Mouse (Mus musculus) forebrain, embryonic 16.5 days (tissue): ENCODE results near the gene Ccdc159. TPM values are rescaled to one million over a fixed set of nuclear protein-coding genes. Genes with fewer than 3 reads are reported as not detected.

ENCODE experiments used
- ATAC-seq: fragments of 200-750 bp; cut with Nextera tagmentation; 2 replicates; pipeline ENCODE4 v1.8.0; 2017; ENCODE audit warnings: mild to moderate bottlenecking, moderate library complexity
- H3K27ac ChIP-seq: fragments of 300-500 bp; sonication (generic); 2 replicates; pipeline ENCODE4 v1.5.1; 2014; ENCODE audit warnings: low read length, control low read depth
- H3K27me3 ChIP-seq: fragments of 300-500 bp; sonication (generic); replicated peaks from 2 replicates; pipeline ENCODE4 v1.6.1; 2014; ENCODE audit warnings: low read length; ENCODE audit not compliant: control insufficient read depth, insufficient read depth
- H3K36me3 ChIP-seq: fragments of 300-500 bp; sonication (generic); 2 replicates; pipeline ENCODE4 v1.6.1; 2014; ENCODE audit not compliant: control insufficient read depth, insufficient read depth
- H3K4me1 ChIP-seq: fragments of 300-500 bp; sonication (generic); replicated peaks from 2 replicates; pipeline ENCODE4 v1.6.1; 2014; ENCODE audit warnings: low read length; ENCODE audit not compliant: control insufficient read depth, insufficient read depth
- H3K4me2 ChIP-seq: fragments of 300-500 bp; sonication (generic); 2 replicates; pipeline ENCODE4 v1.6.1; 2014; ENCODE audit warnings: mild to moderate bottlenecking, low read length, control low read depth
- H3K4me3 ChIP-seq: fragments of 300-500 bp; sonication (generic); replicated peaks from 2 replicates; pipeline ENCODE4 v1.5.1; 2014; ENCODE audit warnings: mild to moderate bottlenecking, low read length, control low read depth
- H3K9ac ChIP-seq: fragments of 300-500 bp; sonication (generic); replicated peaks from 2 replicates; pipeline ENCODE4 v1.6.1; 2014; ENCODE audit warnings: low read depth, low read length, control low read depth
- H3K9me3 ChIP-seq: fragments of 300-500 bp; sonication (generic); 2 replicates; pipeline ENCODE4 v1.6.1; 2016; ENCODE audit warnings: low read length; ENCODE audit not compliant: control insufficient read depth
- WGBS: fragments of 180-500 bp; shearing (Covaris S2); extraction: QIAGEN DNeasy Blood & Tissue Kit; methylation state at CpG from one replicate; pipeline ENCODE4 v1.1.7; 2014; 5-methylcytosine and 5-hydroxymethylcytosine counted together
- polyA plus RNA-seq: library from polyadenylated mRNA; unstranded; fragments of >200 nt; fragmentation: Nextera tagmentation; extraction: Ambion mirVana; gene quantifications from 2 replicates; pipeline ENCODE4 v1.2.1, GENCODE M21; 2015

The Ccdc159 gene
- polyA plus RNA-seq, 1 experiment from 2014 or later: 11.9 TPM

GRCm38 (mm10) chr9:21954635-21955034 is 27.4 kb downstream of the Ccdc159 start:
- ATAC-seq: no peak
- WGBS: 83% methylated on average over 3 of the region's 3 CpGs
- Histone ChIP-seq H3K9ac (no peak overlapping the region), H3K9me3 (no peaks in the 10 kb centered on the region), H3K4me1 (peaks cover 25% of the 10 kb centered on the region), H3K27me3 (peaks cover 4% of the 10 kb centered on the region; the same call in 1 of the 2 replicates), H3K36me3 (no peaks in the 10 kb centered on the region), H3K4me2 (peak overlapping the region; percentile 68; the same call in 1 of the 2 replicates), H3K4me3 (no peak overlapping the region), H3K27ac (no peak overlapping the region)

GRCm38 (mm10) chr9:21955225-21955569 is 27.9 kb downstream of the Ccdc159 start:
- Histone ChIP-seq H3K4me2 (peak overlapping the region; percentile 68), H3K27ac (peak overlapping the region; percentile 97), H3K27me3 (peaks cover 8% of the 10 kb centered on the region), H3K9ac (peak overlapping the region; percentile 90), H3K4me3 (peak overlapping the region; percentile 78), H3K36me3 (no peaks in the 10 kb centered on the region), H3K9me3 (no peaks in the 10 kb centered on the region), H3K4me1 (peaks cover 25% of the 10 kb centered on the region)
- peak; percentile 34 for ATAC-seq
- WGBS: 3% methylated on average over 18 of the region's 18 CpGs

DNA sequence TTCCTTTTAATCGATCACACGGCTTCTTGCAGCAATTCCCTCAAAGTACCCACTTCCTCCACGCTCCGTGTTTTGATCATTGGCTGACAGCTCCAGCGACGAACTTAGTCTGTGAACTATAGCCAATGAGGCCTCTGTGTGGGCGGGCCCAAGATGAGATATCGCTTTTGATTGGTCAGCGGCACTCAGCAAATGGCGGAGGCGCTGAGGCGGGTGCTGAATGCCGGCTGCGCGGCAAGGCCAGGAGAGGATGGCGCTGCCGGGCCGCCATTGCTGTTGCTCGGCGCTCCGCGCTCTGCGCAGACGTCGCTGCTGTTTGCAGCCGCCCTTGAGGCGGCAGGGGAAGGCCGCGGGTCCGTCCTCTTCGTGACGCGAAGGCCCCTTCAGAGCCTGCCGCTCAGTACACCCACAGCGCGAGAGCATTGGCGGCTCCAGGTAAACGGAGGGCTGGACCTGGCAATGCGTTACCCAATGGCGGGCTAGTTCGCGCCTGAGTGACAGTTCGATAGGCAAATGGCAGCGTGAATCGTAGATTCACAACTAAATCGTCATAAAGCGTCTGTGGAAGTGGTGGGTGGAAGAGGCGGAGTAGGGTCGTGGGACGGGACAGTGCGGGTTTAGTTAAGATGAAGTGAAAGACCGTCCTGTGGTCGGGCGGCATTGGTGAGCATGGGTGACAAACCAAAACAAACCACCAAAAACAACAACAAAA is 28.5 kb downstream of the Ccdc159 start, which contains the start of gene Swsap1:
Gene Swsap1 (plus strand): TSS at position 186 of the 712 bp plus-strand sequence.
- Histone ChIP-seq H3K27me3 (peaks cover 13% of the 10 kb centered on the region), H3K9ac (peak within 1 kb of the TSS; percentile 90), H3K4me1 (peaks cover 25% of the 10 kb centered on the region), H3K4me3 (peak within 1 kb of the TSS; percentile 78), H3K9me3 (no peaks in the 10 kb centered on the region), H3K36me3 (no peaks in the 10 kb centered on the region), H3K4me2 (peak within 1 kb of the TSS; percentile 75), H3K27ac (peak within 1 kb of the TSS; percentile 97)
- under 1% methylated on average over 54 of the region's 54 CpGs for WGBS
- ATAC-seq: peak; percentile 98

DNA sequence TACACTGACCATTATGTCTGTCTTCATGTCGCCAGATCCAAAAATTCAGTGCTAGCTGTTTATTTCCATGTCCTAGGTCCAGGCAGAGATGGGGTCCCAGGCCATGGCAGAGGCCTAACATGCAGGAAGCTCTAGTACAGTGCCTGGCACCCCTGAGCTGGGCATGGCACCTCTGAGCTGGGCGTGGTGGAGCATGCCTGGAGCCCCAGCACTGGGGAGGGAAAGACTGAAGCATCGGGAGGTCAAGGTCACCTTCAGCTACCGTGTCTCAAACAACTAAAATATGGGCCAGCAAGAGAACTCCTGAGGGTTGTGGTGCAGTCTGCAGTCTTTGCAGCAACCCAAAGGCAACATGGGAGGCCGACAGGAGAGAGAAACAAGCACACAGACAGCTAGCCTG is 31.1 kb downstream of the Ccdc159 start:
- ATAC-seq: no peak
- Histone ChIP-seq H3K4me3 (no peak overlapping the region), H3K9ac (no peak overlapping the region), H3K4me1 (peaks cover 37% of the 10 kb centered on the region), H3K9me3 (no peaks in the 10 kb centered on the region), H3K4me2 (no peak overlapping the region), H3K36me3 (no peaks in the 10 kb centered on the region), H3K27ac (no peak overlapping the region), H3K27me3 (peaks cover 37% of the 10 kb centered on the region)
- WGBS: 89% methylated on average over 5 of the region's 5 CpGs

- Histone ChIP-seq H3K36me3 (no peaks in the 10 kb centered on the region), H3K27me3 (peaks cover 38% of the 10 kb centered on the region)
- WGBS: 90% methylated on average over 7 of the region's 7 CpGs
Observed at GRCm38 (mm10) chr9:21959244-21959643, 32.0 kb downstream of the Ccdc159 start.

GRCm38 (mm10) chr9:21960135-21960534 is 32.9 kb downstream of the Ccdc159 start:
- H3K9ac ChIP-seq: no peak overlapping the region
- no peaks in the 10 kb centered on the region for H3K36me3 ChIP-seq
- peaks cover 38% of the 10 kb centered on the region for H3K27me3 ChIP-seq
- ATAC-seq: no peak
- H3K4me1 ChIP-seq: peaks cover 24% of the 10 kb centered on the region
- H3K4me2 ChIP-seq: no peak overlapping the region
- H3K27ac ChIP-seq: no peak overlapping the region
- H3K4me3 ChIP-seq: no peak overlapping the region
- WGBS: 49% methylated on average over 9 of the region's 9 CpGs
- H3K9me3 ChIP-seq: no peaks in the 10 kb centered on the region

More at GRCm38 (mm10) chr9:21959244-21959643, 32.0 kb downstream of the Ccdc159 start:
- H3K9me3 ChIP-seq: no peaks in the 10 kb centered on the region
- H3K27ac ChIP-seq: no peak overlapping the region
- H3K4me2 ChIP-seq: no peak overlapping the region
- ATAC-seq: no peak
- H3K4me1 ChIP-seq: peaks cover 29% of the 10 kb centered on the region
- H3K4me3 ChIP-seq: no peak overlapping the region
- no peak overlapping the region for H3K9ac ChIP-seq

GRCm38 (mm10) chr9:21960558-21961208 is 33.4 kb downstream of the Ccdc159 start:
- Histone ChIP-seq H3K9me3 (no peaks in the 10 kb centered on the region), H3K4me2 (no peak overlapping the region), H3K27me3 (peaks cover 38% of the 10 kb centered on the region), H3K9ac (no peak overlapping the region), H3K4me1 (peaks cover 22% of the 10 kb centered on the region), H3K4me3 (no peak overlapping the region), H3K27ac (no peak overlapping the region), H3K36me3 (no peaks in the 10 kb centered on the region)
- 11% methylated on average over 26 of the region's 26 CpGs for WGBS
- no peak for ATAC-seq

DNA sequence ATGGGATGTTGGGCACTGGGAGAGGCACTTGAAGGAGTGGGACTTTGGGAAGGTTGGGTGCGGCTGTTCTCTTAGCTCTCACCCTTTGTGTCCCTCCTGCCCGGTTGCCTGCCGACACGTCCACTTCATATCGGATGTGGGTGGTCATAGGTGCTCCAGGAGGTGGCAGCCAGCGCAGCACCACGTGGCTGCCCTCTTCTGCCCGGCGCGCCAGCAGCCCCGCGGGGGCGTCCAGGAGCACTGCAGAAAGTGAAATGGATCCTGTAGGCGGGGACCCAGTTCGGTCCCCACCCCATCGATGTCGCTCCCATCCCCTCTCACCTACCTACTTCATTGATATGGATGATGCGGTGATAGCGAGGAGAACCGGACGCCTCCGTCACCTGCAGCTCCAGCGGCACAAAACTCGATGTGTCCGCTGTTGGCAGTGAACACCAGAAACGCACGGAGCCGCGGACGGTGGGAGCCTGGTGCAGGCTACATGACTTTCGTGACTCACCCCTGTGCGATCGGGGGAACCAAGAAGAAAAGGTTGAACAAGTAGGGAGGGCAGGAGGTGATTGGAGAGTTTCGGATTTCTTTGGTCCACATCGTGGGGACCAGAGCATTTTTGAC is 34.2 kb downstream of the Ccdc159 start:
- Histone ChIP-seq H3K4me3 (peak overlapping the region; percentile 44), H3K36me3 (no peaks in the 10 kb centered on the region), H3K27me3 (peaks cover 38% of the 10 kb centered on the region), H3K9me3 (no peaks in the 10 kb centered on the region), H3K27ac (no peak overlapping the region), H3K4me2 (peak overlapping the region; percentile 76), H3K4me1 (peaks cover 19% of the 10 kb centered on the region), H3K9ac (no peak overlapping the region)
- ATAC-seq: no peak
- 1% methylated on average over 35 of the region's 35 CpGs for WGBS

GRCm38 (mm10) chr9:21962010-21962409 is 34.7 kb downstream of the Ccdc159 start:
- peak overlapping the region; percentile 76 for H3K4me2 ChIP-seq
- H3K36me3 ChIP-seq: no peaks in the 10 kb centered on the region
- H3K27ac ChIP-seq: no peak overlapping the region
- peak overlapping the region; percentile 47 for H3K9ac ChIP-seq
- peak overlapping the region; percentile 44 for H3K4me3 ChIP-seq
- H3K9me3 ChIP-seq: no peaks in the 10 kb centered on the region
- under 1% methylated on average over 15 of the region's 15 CpGs for WGBS
- H3K27me3 ChIP-seq: peaks cover 38% of the 10 kb centered on the region
- H3K4me1 ChIP-seq: peaks cover 16% of the 10 kb centered on the region
- ATAC-seq: peak; percentile 51
